Mouse (Mus musculus): ENCODE measurements around the gene Shroom4. TPM values are rescaled to one million over a fixed set of nuclear protein-coding genes. Genes with fewer than 3 reads are reported as not detected.

Shroom4 gene
- 3.3 and 5.2 TPM in 2 replicates for polyA plus RNA-seq (2021; fragmentation: Nextera tagmentation)
- long read RNA-seq, experiment 1, partial matches to known transcripts: 3 of 3 reads
- long read RNA-seq, experiment 1, other reads (novel, unspliced or antisense): 0 of 3 reads
- long read RNA-seq, experiment 2, partial matches to known transcripts: 1 of 2 reads
- long read RNA-seq, experiment 2, other reads (novel, unspliced or antisense): 1 of 2 reads

DNA sequence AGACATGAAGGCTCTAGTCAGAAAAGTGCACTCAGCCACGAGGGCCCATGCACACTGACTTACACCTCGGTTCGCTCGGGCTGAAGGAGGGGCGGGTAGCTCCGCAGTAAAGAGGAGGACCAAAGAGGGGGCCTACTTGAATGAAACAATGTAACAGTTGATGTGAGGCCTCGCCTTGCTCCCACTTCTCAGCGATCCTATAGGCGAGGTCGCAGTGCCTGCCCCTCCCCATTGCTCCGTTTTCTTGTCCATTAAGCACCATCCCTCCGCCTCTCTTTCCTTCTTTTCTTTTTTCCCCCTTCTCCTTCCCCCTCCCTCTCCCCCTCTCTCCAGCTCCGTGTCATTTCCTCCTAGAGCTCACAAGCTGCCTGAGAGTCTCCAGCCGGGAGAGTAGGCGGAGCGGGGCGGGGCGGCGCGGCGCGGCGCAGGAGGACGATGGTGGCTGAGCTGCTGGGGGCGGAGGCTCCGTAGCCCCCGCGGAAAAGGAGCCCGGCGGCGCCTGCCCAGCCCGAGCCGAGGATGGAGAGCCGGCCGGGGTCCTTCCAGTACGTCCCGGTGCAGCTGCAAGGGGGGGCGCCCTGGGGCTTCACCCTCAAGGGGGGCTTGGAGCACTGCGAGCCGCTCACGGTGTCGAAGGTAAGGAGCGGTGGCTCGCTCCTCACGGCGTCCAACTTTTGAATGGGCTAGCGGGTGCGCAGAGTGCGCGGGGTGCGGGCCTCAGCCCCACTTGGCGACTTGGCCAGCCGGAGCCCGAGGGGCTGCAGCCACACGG, at the start of gene Shroom4:
Shroom4 (plus strand) TSS at position 229 of the 772 bp plus-strand sequence.

Other genes with a start within 250 kb of the Shroom4 start
- 32.2 and 37.1 TPM in 2 replicates for gene Nudt10, start 226.8 kb upstream of the Shroom4 start, polyA plus RNA-seq (2021; fragmentation: Nextera tagmentation)
- 0.05 TPM in 1 of 2 replicates, not detected in the other for gene Bmp15, start 79.1 kb upstream of the Shroom4 start, polyA plus RNA-seq (2021; fragmentation: Nextera tagmentation)